Mouse (Mus musculus) heart, postnatal 0 days (tissue): Measurements from ENCODE around the gene Otud7b. TPM values are rescaled to one million over a fixed set of nuclear protein-coding genes. Genes with fewer than 3 reads are reported as not detected.
"Not testable (repeated sequence)": the region's sequence is repeated elsewhere in the genome, so short reads cannot be mapped to it uniquely, and the experiment has no call there.

Experiments used
- ATAC-seq: fragments of 200-750 bp; cut with Nextera tagmentation; 2 replicates; pipeline ENCODE4 v1.8.0; 2017; ENCODE audit warnings: low read depth, moderate number of reproducible peaks, moderate library complexity; ENCODE audit not compliant: insufficient read depth
- DNase-seq: peaks from one replicate; pipeline ENCODE4 v3.0.0-alpha.2; 2016; ENCODE audit warnings: low spot score
- H3K27ac ChIP-seq: fragments of 300-500 bp; sonication (generic); 2 replicates; pipeline ENCODE4 v1.5.1; 2014; ENCODE audit warnings: low read depth, mild to moderate bottlenecking
- H3K27me3 ChIP-seq: fragments of 300-500 bp; sonication (generic); 2 replicates; pipeline ENCODE4 v1.6.1; 2014; ENCODE audit warnings: low read length, mixed read lengths; ENCODE audit not compliant: control insufficient read depth, insufficient read depth
- H3K36me3 ChIP-seq: fragments of 300-500 bp; sonication (generic); replicated peaks from 2 replicates; pipeline ENCODE4 v1.6.1; 2014; ENCODE audit warnings: low read length, mixed read lengths; ENCODE audit not compliant: control insufficient read depth, insufficient read depth
- H3K4me1 ChIP-seq: fragments of 300-500 bp; sonication (generic); 2 replicates; pipeline ENCODE4 v1.6.1; 2014; ENCODE audit warnings: antibody characterized with exemption; ENCODE audit not compliant: control insufficient read depth, insufficient read depth
- H3K4me2 ChIP-seq: fragments of 300-500 bp; sonication (generic); 2 replicates; pipeline ENCODE4 v1.6.1; 2014; ENCODE audit warnings: low read depth, mild to moderate bottlenecking, low read length, moderate library complexity
- H3K4me3 ChIP-seq: fragments of 300-500 bp; sonication (generic); 2 replicates; pipeline ENCODE4 v1.5.1; 2014; ENCODE audit warnings: low read depth, low read length
- H3K9ac ChIP-seq: fragments of 300-500 bp; sonication (generic); replicated peaks from 2 replicates; pipeline ENCODE4 v1.6.1; 2014; ENCODE audit warnings: low read depth, low read length, mixed read lengths
- H3K9me3 ChIP-seq: fragments of 300-500 bp; sonication (generic); replicated peaks from 2 replicates; pipeline ENCODE4 v1.6.1; 2016; ENCODE audit warnings: low read length; ENCODE audit not compliant: control insufficient read depth
- CTCF ChIP-seq: IDR thresholded peaks from 2 replicates; pipeline ENCODE4 v1.5.1; 2016; ENCODE audit warnings: antibody characterized with exemption, control low read depth, low read depth
- EP300 ChIP-seq: IDR thresholded peaks from 2 replicates; pipeline ENCODE4 v1.6.1; 2016; ENCODE audit warnings: antibody characterized with exemption, low read depth
- WGBS: fragments of 180-500 bp; shearing (Covaris S2); extraction: QIAGEN DNeasy Blood & Tissue Kit; methylation state at CpG from one replicate; pipeline ENCODE4 v1.1.7; 2014; 5-methylcytosine and 5-hydroxymethylcytosine counted together
- polyA plus RNA-seq: library from polyadenylated mRNA; unstranded; fragments of >200 nt; fragmentation: Nextera tagmentation; extraction: Ambion mirVana; gene quantifications from 2 replicates; pipeline ENCODE4 v1.2.1, GENCODE M21; 2015
- total RNA-seq: library from RNA; depleted of rRNA; stranded (reverse); fragments of >200 nt; gene quantifications from 2 replicates; pipeline ENCODE4 v1.2.3, GENCODE M21; 2014; ENCODE audit warnings: low replicate concordance

Gene Otud7b
- total and polyA plus RNA-seq, 2 experiments from 2014 or later = 16.8 to 21.9 TPM

DNA sequence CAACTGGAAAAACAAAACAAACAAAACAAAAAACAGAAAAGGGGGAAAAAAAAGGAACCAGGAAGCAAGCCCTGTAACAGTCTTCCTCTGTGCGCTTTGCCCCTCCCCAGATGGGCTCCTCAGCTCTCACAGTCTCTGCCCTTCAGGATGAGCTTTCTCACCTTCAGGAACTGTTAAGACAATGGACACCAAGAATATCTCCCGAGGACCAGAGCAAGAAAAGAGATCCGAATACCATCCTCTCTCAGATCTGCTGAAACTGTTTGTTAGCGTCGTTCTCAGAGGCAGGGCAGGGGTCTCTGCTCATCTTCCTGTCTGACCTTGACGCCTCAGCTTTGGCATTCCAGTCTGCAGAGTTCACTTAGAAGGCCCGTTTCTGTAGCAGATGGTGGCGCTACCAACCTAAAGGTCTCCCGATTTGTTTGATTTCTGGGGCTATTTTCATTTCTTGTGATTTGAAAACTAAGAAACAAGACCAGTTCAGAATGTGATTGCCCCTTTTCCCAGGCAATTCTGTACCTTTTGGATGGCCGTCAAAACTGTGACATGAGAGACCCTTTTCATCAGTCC lies 66.7 kb downstream of the Otud7b start:
- 41% methylated on average over 10 of the region's 10 CpGs for WGBS
- Histone ChIP-seq H3K4me2 (peak overlapping the region; percentile 82), H3K9me3 (no peaks in the 10 kb centered on the region), H3K4me1 (peaks cover 22% of the 10 kb centered on the region), H3K36me3 (peaks cover 21% of the 10 kb centered on the region), H3K9ac (peak overlapping the region; percentile 84), H3K27me3 (no peaks in the 10 kb centered on the region), H3K27ac (peak overlapping the region; percentile 100), H3K4me3 (peak overlapping the region; percentile 87)
- TF ChIP-seq CTCF (no peak), EP300 (no peak)
- ATAC-seq = no peak
- DNase-seq = no peak

- whole genome bisulfite sequencing = 16% methylated on average over 18 of the region's 18 CpGs
These were observed 67.4 kb downstream of the Otud7b start for GRCm38 (mm10) chr3:96171583-96172196.

DNA sequence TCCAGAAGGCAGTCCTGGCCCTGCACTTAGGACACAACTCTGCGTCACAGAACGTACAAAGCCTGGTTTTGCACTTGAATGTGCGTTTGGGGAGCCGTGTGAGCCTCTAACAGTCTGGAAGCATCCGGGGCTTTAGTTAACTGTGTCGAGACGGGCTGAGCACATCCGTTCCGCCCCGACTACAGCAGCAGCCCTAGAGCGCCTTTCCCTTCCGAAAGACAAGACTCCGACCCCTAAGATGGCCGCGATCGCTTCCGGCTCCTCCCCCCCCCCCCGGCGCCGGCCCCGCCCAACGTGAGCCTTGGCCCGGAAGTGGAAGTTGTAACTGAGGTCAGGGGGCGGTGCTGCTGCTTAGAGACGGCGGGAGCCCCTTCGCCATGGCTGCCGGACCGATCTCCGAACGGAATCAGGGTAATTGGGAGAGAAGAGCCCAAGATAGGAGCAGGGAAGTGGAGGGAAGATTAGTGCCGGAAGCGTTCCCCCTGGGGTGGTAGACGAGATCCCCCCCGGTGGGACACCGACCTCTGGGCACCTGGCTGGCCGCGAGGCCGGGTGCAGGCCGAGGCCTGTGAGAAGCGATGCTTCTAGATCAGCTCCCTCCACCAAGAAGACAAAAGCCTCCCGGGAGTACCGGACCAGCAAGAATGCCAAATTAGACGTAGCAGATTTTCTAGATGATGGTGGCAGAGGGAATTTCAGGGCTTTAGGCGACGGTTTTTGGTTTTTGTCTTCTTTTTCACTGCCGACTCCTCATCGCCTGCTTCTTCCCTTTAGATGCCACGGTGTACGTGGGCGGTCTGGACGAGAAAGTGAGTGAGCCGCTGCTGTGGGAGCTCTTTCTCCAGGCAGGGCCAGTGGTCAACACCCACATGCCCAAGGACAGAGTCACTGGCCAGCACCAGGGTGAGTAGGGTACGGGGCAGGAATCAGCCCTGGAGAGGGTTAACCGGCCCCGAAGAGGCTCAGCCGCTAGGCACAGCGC lies 68.2 kb downstream of the Otud7b start, which contains the start of gene Sf3b4:
Gene Sf3b4, plus strand, starts transcription at position 136 of the 982 bp plus-strand sequence.
- Histone ChIP-seq H3K27me3 (no peaks in the 10 kb centered on the region), H3K4me2 (peak within 1 kb of the TSS; percentile 82), H3K4me1 (peaks cover 22% of the 10 kb centered on the region), H3K9me3 (no peaks in the 10 kb centered on the region), H3K9ac (peak within 1 kb of the TSS; percentile 84), H3K4me3 (peak within 1 kb of the TSS; percentile 87), H3K36me3 (peaks cover 31% of the 10 kb centered on the region), H3K27ac (peak within 1 kb of the TSS; percentile 100)
- under 1% methylated on average over 56 of the region's 58 CpGs for WGBS
- DNase-seq = peak; percentile 94
- ATAC-seq = peak; percentile 94
- no peak for TF ChIP-seq CTCF
- peak; percentile 80; the same call in 1 of the 2 replicates for TF ChIP-seq EP300

More at GRCm38 (mm10) chr3:96171583-96172196, 67.4 kb downstream of the Otud7b start:
- ATAC-seq (peak; percentile 7; the same call in 1 of the 2 replicates), DNase-seq (no peak)
- H3K36me3 ChIP-seq = peaks cover 27% of the 10 kb centered on the region
- peak overlapping the region; percentile 100 for H3K27ac ChIP-seq
- H3K4me2 ChIP-seq = peak overlapping the region; percentile 82
- H3K27me3 ChIP-seq = no peaks in the 10 kb centered on the region
- H3K4me1 ChIP-seq = peaks cover 22% of the 10 kb centered on the region
- peak overlapping the region; percentile 87 for H3K4me3 ChIP-seq
- no peaks in the 10 kb centered on the region for H3K9me3 ChIP-seq
- peak overlapping the region; percentile 84 for H3K9ac ChIP-seq
- TF ChIP-seq EP300 (no peak), CTCF (no peak)

DNA sequence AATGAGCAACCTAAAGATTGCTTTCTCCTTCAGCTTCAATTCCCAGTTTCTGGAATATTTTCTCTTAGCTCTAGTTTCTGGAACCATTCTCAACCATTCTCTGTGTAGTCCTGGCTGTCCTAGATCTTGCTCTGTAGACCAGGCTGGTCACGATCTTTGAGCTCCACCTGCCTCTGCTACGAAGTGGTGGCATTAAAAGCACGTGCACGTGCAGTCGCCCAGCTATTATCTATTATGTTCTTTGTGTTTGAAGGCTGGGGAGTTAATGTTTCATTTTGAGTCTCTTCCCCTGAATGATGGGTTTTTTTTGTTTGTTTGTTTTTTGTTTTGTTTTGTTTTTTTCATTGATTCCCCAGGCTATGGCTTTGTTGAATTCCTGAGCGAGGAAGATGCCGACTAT lies 68.9 kb downstream of the Otud7b start:
- Histone ChIP-seq H3K4me2 (peak overlapping the region; percentile 82), H3K4me3 (peak overlapping the region; percentile 87), H3K9ac (peak overlapping the region; percentile 84; the same call in 1 of the 2 replicates), H3K36me3 (peaks cover 38% of the 10 kb centered on the region), H3K27ac (no peak overlapping the region), H3K27me3 (no peaks in the 10 kb centered on the region), H3K4me1 (peaks cover 22% of the 10 kb centered on the region), H3K9me3 (no peaks in the 10 kb centered on the region)
- no peak for TF ChIP-seq CTCF
- no peak for TF ChIP-seq EP300
- 30% methylated on average over 7 of the region's 7 CpGs for WGBS
- ATAC-seq (no peak), DNase-seq (no peak)

DNA sequence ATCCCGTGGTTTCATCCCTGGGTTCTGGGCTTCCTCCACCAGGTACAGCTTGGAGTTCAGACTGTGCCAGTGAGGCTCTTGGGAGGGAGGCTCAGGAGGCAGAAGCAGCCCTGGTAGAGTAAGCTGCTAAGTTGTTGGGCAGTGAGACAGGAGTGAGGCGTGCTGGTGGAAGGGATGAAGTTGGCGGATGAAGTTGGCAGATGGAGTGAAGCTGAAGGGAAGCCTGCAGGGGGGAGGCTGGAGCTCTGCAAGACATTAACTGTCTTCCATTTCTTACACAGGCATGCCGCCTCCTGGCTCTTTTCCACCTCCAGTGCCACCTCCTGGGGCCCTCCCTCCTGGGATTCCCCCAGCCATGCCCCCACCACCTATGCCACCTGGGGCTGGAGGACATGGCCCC lies 69.7 kb downstream of the Otud7b start:
- H3K9me3 ChIP-seq, H3K27me3 ChIP-seq, H3K9ac ChIP-seq, ATAC-seq, H3K4me3 ChIP-seq, H3K4me2 ChIP-seq, DNase-seq, H3K27ac ChIP-seq: not testable (repeated sequence)
- Histone ChIP-seq H3K36me3 (peaks cover 40% of the 10 kb centered on the region), H3K4me1 (peaks cover 21% of the 10 kb centered on the region; the same call in 1 of the 2 replicates)
- 82% methylated on average over 4 of the region's 4 CpGs for WGBS
